Comparison of ENCODE assay signal across 10 mouse cellular contexts in genomic region chr5:50006915-50007658, GRCm38 (mm10). TPM values are rescaled to one million over a fixed set of nuclear protein-coding genes. Genes with fewer than 3 reads are reported as not detected.
A peak's percentile ranks its signal among the peaks of the same experiment; 100 is the strongest.
DNase-seq lines count a peak whose midpoint lies in the region; ATAC-seq and TF ChIP-seq lines count a peak whose summit lies in the region.
"Had no signal": no experiment of that assay in that cellular context is flagged by ENCODE, and none has a peak within 500 bp of the region (broad histone marks: within the 10 kb centered on the region; RNA-seq: fewer than 3 reads in every experiment).

No protein-coding gene starts in this region.

- H3K27ac ChIP-seq in gastrocnemius, adult 2 months = peak overlapping the region; percentile 51; the same call in 1 of the 2 replicates
- no peak overlapping the region for H3K27ac ChIP-seq in midbrain, embryonic 13.5 days
- H3K27ac ChIP-seq in midbrain, embryonic 10.5 days (replicated peaks) = no peak overlapping the region
- no peak overlapping the region for H3K27ac ChIP-seq in left cerebral cortex, adult 2 months

- 0 out of 2 replicates have a peak, but pooled peaks have one; percentile 40 for ATAC-seq in midbrain, embryonic 13.5 days

- no peak overlapping the region for H3K4me2 ChIP-seq in midbrain, embryonic 13.5 days (replicated peaks)

- no peak for TF ChIP-seq CTCF in gastrocnemius, adult 2 months (IDR thresholded peaks at IDR 0.05)
- TF ChIP-seq CTCF in lung, adult 2 months (IDR thresholded peaks at IDR 0.05; ENCODE audit: insufficient read depth, low read length) = no peak
- TF ChIP-seq CTCF in left cerebral cortex, adult 2 months (IDR thresholded peaks at IDR 0.05) = no peak

- H3K27me3 ChIP-seq in midbrain, embryonic 13.5 days = no peaks in the 10 kb centered on the region
- no peaks in the 10 kb centered on the region for H3K27me3 ChIP-seq in midbrain, embryonic 10.5 days (ENCODE audit: low read depth, poor library complexity, severe bottlenecking)

- H3K36me3 ChIP-seq in midbrain, embryonic 13.5 days = peaks cover 9% of the 10 kb centered on the region
- peaks cover 77% of the 10 kb centered on the region for H3K36me3 ChIP-seq in midbrain, embryonic 10.5 days
- H3K36me3 ChIP-seq: G1E had no signal

- intact Hi-C loops in gastrocnemius, adult 2 months (cut with DNase I) = no loop called here
- intact Hi-C loops in left cerebral cortex, adult 2 months (cut with DNase I) = no loop called here

- TF ChIP-seq POLR2A in lung, adult 2 months (IDR thresholded peaks at IDR 0.05; ENCODE audit: borderline replicate concordance, extremely low read depth, low read depth, low read length) = no peak

- 85% methylated on average over 9 of the region's 9 CpGs for WGBS in midbrain, embryonic 13.5 days
- 86% methylated on average over 9 of the region's 9 CpGs for WGBS in midbrain, embryonic 10.5 days
- 64% methylated on average over 9 of the region's 9 CpGs for WGBS in lung, adult 2 months

- DNase-seq in gastrocnemius, adult 2 months = no peak
- DNase-seq in gastrocnemius, adult 8-10 months (ENCODE audit: low spot score in 2 of 2) = no peak
- DNase-seq in midbrain, embryonic 10.5 days (ENCODE audit: low spot score) = no peak
- DNase-seq in lung, adult 2 months = peak; percentile 20
- no peak for DNase-seq in spleen, adult 12 weeks (ENCODE audit: low spot score)
- no peak for DNase-seq in right cerebral cortex, adult 18-20 months
- no peak for DNase-seq in left cerebral cortex, adult 2 months (ENCODE audit: extremely low spot score in 1 of 2, low spot score in 2 of 2)
- DNase-seq: cerebellum, postnatal 14 days had no signal

- H3K4me3 ChIP-seq in gastrocnemius, adult 2 months = no peak overlapping the region
- no peak overlapping the region for H3K4me3 ChIP-seq in midbrain, embryonic 13.5 days (replicated peaks)
- no peak overlapping the region for H3K4me3 ChIP-seq in midbrain, embryonic 10.5 days
- no peak overlapping the region for H3K4me3 ChIP-seq in lung, adult 2 months (replicated peaks; ENCODE audit: extremely low read depth, low read depth, low read length)
- H3K4me3 ChIP-seq in left cerebral cortex, adult 2 months = no peak overlapping the region

- H3K9ac ChIP-seq in midbrain, embryonic 13.5 days (replicated peaks) = no peak overlapping the region

- H3K4me1 ChIP-seq in midbrain, embryonic 13.5 days (replicated peaks) = no peaks in the 10 kb centered on the region
- peaks cover 7% of the 10 kb centered on the region for H3K4me1 ChIP-seq in midbrain, embryonic 10.5 days
- H3K4me1 ChIP-seq in lung, adult 2 months (ENCODE audit: control insufficient read depth, insufficient read depth, low read length) = no peaks in the 10 kb centered on the region

- H3K9me3 ChIP-seq in midbrain, embryonic 13.5 days = no peaks in the 10 kb centered on the region
- no peaks in the 10 kb centered on the region for H3K9me3 ChIP-seq in midbrain, embryonic 10.5 days (replicated peaks)
- H3K9me3 ChIP-seq: G1E had no signal

RNA-seq across cellular contexts. Expression of gene Adgra3, which starts 51.7 kb away (rescaled TPM):
- total RNA-seq in gastrocnemius, adult 2 months (2021) = 10 to 100 TPM in 1 of 2 experiments, 1 to 10 TPM in 1; 9.8 to 13.2 TPM
- 10 to 100 TPM in 3 of 4 experiments, 1 to 10 TPM in 1; 8.4 to 15.1 (median 14.2) TPM for total RNA-seq in gastrocnemius, adult 8-10 months (2022)
- polyA plus RNA-seq in midbrain, embryonic 13.5 days (2015; fragmentation: Nextera tagmentation; extraction: Ambion mirVana) = 16.5 and 21.4 TPM in 2 replicates
- 37.1 and 38.6 TPM in 2 replicates for polyA plus RNA-seq in midbrain, embryonic 10.5 days (2016; fragmentation: Nextera tagmentation; extraction: Ambion mirVana)
- polyA plus RNA-seq in lung, adult 2 months (2012; rRNA removed) = 37.2 and 44.1 TPM in 2 replicates
- total RNA-seq in left cerebral cortex, adult 2 months (2021) = 10 to 100 TPM; 22.8 to 27.3 TPM
- polyA plus RNA-seq: G1E had no signal
